Mouse (Mus musculus) WW6 (cell line): Measurements from ENCODE around the gene Iars2.

Experiments
- DNase-seq: peaks from one replicate; pipeline ENCODE4 v3.0.0-alpha.2; 2013; ENCODE audit warnings: low read depth, low spot score

The Iars2 gene

DNA sequence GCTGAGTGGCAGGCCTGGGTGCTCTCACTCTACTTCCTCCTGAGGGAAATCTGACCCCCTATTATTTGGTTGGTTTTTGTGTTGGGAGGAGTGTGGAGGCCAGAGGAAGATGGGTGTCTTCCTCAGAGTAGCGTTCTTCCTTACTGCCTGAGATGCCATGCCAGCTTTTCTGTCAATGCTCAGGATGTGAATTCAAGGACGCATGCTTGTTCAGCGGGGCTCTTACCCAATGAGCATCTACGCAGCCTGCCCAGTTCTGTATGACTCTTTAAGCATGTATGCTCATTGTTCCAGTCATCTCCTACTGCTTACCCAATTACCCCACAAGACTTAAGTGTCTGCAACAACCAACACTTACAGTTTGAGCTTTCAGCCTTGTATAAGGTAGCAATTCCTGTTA lies 48.6 kb downstream of the Iars2 start:
- DNase-seq = no peak

DNA sequence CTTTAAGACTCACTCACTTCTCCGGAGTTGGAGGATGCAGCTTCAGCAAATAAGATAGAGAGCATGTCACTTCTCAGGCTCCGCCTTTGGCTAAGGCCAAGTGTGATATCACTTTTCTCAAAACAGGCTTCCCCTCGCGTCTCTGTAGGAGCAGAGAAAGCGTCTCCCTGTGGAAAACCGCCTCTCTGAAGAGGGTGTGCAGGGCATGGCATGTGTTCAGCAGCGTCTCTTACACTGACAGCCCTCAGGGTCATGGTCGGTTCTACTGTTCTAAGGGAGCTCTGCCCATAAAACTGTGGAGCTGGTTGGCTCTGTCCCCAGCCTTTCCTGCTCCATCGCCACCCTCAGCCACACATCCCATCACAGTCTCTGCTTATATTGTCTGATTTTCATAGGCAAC lies 49.9 kb downstream of the Iars2 start:
- no peak for DNase-seq

DNA sequence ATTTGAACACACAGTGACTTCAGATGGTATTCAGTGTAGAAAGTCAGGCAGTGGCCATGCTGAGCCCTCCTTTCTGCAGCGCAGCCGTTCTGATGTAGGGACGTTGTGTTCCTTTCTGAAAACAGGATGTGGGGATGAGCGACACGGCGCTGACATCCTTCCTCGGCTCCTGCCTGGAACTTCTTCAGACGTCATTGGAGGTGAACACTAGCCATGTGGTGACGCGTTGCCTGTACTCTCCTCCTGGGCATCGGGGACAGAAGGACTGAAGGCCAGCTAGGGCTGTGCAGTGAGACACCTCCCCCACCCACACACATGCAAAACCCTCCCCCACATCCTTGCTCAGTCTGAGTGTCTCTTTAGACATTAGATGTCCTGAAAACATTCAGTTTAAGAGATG lies 52.2 kb downstream of the Iars2 start:
- DNase-seq = no peak

DNA sequence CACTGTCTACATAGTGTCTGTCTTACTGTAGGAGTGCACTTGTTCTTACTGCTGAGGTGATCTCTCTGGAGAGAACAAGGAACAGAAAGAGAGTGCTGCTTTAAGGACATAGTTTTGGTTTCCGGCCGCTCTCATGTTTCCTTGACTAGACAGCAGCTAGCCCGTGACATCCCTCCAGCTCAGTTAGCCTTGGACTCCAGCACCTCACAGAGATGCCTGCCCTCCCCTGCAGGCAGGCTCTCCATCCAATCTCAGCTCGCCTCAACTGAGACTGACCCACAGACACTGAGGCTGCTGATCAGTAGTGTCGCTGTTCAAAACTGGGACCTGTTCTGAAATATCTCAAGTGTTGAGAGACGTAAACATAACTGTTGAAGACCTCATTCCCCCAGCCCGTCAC lies 53.2 kb downstream of the Iars2 start:
- DNase-seq = no peak

DNA sequence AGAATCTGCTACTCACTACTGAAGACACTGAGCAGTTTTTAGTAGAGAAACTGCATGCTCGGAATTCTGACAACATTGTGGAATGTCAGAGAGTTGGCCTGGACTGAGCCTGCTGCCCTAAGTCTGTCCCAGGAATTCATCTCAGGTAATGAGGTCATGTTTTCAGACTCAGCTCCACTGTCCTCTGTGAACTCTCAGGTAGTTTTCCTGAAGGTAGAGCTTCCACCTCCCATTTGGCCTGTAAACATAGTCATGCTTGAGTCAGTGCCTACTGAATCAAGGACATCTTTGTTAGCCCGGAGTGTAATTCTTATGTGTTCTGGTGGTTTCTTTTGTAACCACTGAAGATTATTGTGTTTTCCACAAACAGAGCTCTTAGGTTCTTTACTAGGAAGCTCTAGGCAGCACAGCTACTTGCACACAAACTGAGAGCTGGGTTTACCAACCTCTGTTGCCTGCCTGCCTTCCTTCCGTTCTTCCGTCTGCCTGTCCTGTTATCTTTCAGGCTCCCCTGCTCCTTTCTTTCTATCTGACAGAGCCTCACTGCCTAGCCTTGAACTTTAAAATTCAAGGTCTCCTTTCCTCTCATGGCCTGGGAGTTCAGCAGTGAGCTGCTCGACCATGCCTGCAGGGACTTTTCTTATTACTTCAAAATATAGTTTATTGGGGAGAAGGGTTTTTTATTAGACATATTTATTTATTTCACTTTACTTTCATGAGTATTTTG lies 54.2 kb downstream of the Iars2 start:
- DNase-seq = no peak

DNA sequence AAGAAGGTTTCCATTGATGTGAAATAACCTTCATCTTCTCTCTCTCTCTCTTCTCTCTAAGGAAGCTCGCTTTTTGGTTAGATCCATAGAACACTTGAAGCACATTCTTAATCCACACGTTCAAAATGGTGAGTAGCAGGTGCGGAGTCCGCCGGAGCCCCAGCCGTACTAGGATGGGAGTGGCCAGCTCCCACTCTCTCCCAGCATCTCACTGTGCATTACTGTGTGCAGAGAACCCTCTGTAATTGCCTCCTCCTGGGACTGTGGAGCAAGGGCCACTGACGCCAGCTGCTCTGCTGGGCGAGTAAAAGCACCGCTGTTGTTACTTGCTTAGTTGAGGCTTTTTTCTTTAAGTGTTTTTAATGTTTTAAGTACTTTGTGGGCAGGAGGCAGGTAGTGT lies 57.8 kb downstream of the Iars2 start:
- DNase-seq = no peak

DNA sequence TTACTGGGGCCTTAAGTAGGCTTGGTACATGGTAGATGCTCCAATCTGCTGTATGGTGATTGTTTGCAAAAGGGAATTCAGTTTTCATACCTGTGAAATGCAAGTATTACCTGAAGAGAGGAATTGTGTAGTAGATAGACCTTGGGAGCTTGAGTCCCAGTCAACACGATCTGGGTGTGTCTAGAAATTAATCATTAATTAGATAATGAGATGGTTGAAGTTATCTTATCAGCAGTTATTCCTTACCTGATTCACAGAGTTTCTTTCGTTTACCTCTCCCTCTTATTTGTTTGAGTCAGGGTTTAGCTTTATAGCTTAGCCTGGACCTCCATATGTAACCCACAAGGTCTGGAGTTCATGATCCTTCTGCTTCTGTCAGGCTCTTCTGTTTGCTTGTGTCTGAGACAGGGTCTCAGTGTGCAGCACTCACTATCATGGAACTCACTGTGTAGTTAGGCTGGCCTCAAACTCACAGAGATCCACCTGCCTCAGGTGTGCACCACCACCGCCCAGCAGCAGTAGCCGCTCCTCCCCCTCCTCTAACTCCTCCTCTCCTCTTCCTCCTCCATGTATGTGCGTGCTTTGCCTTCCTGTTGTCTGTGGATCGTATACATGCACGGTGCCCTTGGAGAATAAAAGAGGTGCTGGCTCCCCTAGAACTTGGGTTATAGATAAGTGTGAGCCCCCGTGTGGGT lies 58.6 kb downstream of the Iars2 start:
- no peak for DNase-seq

DNA sequence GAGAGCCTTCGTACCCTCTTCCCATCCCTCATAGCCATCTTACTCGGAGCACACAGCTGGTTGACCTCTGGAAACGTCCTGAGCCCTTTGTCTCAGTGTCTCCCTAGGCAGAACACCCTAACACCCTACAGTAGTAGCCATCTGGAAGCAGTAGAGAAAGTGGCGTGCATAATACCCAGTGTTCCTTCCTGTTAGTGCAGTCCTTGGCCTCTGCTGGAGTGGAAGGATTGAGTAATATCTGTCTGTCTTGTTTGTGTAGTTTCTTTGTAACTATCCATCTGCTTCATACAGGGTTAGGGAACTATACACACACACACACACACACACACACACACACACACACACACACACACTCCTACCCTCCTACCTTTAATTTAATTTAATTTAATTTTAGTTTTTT lies 60.5 kb downstream of the Iars2 start:
- DNase-seq = no peak

DNA sequence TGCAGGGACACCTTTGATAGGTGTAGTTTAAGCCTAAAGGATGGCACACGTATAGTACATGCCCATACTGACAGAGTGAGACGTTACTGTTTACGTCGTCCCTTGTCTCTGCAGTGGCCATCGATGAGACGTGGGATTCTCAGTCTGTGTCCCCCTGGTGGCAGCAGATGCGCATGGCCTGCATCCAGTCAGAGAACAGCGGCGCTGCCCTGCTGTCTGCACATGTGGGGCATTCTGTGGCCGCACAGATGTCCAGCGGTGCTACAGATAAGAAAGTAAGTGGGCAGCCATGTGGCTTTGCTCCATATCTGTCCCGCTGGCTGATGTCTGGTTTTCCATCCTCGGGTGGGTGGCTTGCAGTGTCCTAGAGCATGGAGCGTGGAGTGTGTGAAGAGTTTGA lies 66.6 kb downstream of the Iars2 start:
- DNase-seq = no peak

DNA sequence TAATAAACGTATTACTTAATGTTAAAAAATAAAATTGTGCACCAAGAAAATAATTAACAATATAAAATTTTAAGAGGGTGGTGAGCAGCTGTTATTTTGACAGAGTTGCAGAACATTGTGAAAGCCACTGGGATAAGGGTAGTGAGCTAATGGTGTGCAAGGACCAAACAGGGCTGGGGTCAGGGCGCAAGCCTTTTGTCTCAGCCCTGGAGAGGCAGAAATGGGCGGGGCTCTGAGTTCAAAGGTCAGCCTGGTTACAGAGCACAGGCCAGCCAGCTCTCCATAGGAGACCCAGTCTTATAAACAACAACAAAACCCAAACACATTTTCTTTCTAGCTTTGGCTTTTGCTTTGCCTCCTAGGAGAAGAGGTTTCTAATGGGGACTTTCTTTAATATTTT lies 72.4 kb downstream of the Iars2 start:
- no peak for DNase-seq

DNA sequence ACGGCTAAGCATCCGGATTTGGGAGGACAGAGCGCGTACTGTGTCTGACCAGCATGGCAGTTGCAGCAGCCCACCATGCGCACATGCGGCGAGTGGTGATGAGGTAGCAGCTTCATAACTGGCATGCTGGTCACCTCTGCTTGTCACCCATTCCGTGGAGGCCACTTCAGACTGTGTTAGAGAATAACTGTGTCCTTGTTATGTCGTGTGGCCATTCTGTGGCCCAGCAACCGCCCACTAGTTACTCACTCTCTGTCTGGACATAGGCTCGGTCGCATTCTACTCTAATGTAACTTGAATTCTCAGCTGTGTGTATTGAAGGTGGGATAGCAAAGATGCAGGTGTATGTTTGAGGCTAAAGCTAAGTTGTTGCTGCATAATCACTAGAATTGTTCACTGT lies 73.9 kb downstream of the Iars2 start:
- DNase-seq = no peak

DNA sequence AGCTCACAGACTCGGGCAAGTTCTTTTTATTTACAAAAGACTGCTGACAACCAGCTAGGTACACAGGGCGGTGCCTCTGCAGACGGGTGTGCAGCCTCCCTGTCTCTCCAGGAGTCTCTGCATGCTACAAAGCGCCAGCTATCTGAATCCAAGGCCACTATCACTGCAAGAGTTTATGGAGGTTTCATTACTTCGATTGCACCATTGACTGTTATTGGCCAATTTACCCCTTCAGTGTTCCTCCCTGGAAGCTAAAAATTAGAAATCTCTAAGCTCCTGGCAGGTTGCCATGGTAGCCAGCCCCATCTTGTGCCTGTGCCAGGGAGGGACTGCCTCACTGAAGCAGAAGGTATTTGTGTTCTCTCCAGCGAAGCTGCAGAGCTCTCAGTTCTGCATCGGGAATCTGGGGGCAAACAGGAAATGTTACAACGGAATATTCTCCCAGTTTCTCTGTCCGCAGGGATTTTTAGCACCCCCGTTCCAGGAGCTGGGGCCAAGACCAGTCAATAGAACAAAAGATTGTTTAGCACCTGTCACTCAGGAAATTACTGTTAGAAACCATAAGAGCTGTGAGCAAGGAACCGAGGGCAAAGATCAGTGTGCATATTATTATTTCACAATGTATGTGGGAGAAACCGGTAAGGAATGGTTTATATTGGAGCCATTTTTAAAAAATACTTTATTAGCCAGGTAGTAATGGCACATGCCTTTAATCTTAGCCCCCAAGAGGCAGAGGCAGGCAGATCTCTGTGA lies 75.9 kb downstream of the Iars2 start:
- no peak for DNase-seq

DNA sequence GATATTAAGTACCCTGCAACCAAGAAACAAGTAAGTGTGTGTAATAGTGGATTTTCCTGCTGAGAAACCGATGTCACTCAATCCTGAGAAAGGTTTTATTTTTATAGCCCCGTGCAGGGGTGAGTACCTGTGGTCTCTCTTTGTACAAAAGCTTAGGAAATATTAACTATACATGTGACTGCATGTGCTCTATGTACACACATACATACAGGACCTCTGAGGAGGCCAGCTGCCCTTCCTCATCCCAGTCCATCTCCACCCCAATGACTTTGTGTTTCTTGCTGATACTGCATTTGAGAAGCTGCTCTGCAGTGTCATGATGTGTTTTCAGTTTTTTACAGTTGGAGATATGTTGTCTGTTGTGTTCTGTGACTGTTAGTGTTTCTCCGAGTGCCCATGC lies 76.8 kb downstream of the Iars2 start:
- DNase-seq = no peak

DNA sequence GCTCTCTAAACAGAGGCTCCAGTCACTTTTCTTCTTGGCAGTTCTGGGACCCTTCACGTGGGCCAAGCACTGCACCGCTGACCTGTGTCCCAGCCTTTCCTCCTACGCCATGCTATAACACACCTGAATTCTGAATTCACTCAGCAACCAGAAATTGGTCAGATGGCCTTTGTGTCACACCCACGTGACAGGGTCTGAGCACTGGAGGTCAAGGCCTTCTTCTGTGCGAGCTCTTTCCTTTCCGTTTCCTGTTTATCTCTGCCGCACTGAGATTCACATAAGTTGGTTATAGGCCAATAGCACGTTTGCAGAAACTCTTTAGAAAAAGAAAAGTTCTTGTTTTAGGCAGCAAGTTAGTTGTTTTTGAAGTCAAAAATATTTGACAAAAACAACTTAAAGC lies 80.5 kb downstream of the Iars2 start:
- no peak for DNase-seq

DNA sequence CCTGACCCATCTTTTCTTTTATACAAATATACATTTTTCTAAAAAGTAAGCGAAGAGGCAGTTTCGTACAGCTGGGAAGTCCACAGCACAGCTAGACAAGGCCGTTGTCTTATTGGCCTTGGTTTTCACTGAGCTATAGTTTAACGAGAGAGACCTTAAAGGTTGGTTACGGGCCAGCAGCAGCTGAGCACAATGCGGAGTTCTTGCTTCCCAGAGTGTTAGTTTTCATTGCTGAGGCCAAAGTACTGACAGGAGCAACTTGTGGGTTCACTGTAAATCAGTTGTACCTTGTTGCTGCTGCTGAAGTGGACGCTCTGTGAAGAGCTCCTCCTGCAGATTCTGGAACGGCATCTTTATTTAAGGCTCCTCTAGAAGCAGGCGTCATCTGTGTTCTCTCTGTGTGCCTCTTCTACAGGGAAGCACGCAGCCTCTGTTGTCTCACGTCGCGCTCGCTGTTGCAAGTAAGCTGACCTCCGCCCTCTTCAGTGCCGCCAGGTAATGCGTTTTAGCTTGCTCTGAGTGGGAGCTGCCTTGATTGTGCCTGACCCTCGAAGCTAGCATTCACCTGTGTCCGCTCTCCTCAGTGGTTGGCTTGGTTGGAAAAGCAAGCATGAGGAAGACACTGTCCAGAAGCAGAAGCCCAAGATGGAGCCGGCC lies 81.6 kb downstream of the Iars2 start:
- DNase-seq = no peak

DNA sequence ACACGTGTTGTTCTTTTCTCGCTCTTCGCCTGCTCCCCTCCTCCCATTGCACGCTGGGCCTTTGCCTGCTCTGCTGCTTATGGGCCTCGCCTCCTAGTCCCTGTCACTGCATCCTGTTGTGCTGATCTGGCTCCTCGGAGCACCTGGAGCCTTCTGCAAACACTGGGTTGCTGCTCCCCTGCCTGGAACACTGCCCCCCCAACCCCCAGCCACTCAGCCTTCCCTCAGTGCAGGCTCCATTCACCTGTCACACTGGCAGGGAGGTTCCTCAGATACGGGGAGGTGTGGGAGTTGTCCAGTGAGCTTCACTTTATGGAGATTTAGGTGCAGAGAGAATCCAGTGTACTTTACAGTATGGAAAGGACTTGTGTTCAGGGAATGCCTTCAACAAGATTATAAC lies 83.7 kb downstream of the Iars2 start:
- DNase-seq = no peak

DNA sequence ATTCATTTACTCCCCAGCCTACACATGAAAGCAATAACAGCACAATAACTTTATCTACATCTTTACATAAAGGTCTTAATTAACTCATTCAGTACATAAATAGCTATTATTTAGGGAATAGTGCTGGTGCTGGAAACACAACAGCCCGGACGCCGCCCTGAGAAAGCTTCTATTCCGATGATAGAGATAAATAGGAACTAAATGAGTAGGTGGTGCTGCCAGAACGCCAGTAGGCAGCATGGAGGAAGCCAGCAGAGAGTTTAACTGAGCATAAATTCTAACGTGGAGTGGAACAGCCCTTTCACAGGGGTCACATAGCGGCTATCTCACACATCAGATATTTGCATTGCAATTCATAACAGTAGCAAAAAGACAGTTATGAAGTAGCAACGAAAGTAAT lies 86.2 kb downstream of the Iars2 start:
- DNase-seq = no peak

DNA sequence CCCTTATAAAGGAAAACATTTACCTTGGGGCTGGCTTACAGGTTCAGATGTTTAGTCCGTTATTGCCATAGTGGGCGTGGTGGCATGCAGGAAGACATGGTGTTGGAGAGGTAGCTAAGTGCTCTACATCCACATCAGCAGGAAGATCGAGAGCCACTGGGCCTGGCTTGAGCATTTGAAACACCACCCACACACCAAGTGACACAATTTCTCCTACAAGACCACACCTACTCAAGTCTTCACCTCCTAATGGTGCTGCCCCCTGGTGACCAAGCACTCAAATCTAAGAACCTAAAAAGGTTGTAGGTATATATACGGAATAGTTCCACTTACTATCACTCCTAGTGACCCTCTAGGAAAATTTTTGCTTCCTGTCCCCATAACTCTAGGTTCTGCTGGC lies 92.7 kb downstream of the Iars2 start:
- no peak for DNase-seq

DNA sequence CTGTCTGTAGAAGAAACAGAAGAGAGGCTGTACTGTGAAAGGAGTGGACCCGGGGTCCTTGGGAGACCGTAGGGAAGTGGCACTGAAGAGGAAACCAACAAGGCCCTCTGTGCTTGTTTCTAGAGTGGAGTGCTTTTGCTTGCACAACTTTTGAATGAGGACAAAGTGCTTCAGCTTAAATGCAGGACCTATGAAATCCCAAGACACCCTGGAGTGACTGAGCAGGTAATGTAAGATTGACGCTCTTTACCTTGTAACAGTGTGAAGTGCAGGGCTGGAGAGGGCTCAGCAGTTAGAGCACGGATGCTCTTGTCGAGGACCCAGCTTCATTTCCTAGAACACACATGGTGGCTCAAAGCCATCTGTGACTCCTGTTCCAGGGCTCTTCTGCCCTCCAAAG lies 93.4 kb downstream of the Iars2 start:
- DNase-seq = no peak
